Mouse (Mus musculus): Measurements from ENCODE around the gene Rabep1.
A peak's percentile ranks its signal among the peaks of the same experiment; 100 is the strongest.

Rabep1 gene

GRCm38 (mm10) chr11:70906681-70907080 is 62.1 kb downstream of the Rabep1 start:
- DNase-seq, result no peak

- no peak for DNase-seq
Measured at GRCm38 (mm10) chr11:70911323-70911722, 66.7 kb downstream of the Rabep1 start.

- no peak for DNase-seq
Measured at GRCm38 (mm10) chr11:70911920-70912319, 67.3 kb downstream of the Rabep1 start.

GRCm38 (mm10) chr11:70917896-70918295 is 73.3 kb downstream of the Rabep1 start:
- DNase-seq, result no peak

- DNase-seq, result no peak
Measured at GRCm38 (mm10) chr11:70919524-70919923, 74.9 kb downstream of the Rabep1 start.

GRCm38 (mm10) chr11:70931461-70931860 is 86.9 kb downstream of the Rabep1 start:
- no peak for DNase-seq

GRCm38 (mm10) chr11:70935316-70935715 is 90.7 kb downstream of the Rabep1 start:
- DNase-seq, result no peak

- no peak for DNase-seq
Measured at GRCm38 (mm10) chr11:70942596-70942995, 98.0 kb downstream of the Rabep1 start.

- DNase-seq, result no peak
Measured at GRCm38 (mm10) chr11:70943651-70944050, 99.1 kb downstream of the Rabep1 start.

- DNase-seq, result no peak
Measured at GRCm38 (mm10) chr11:70944935-70945817, 100.6 kb downstream of the Rabep1 start.

GRCm38 (mm10) chr11:70954711-70955110 is 110.1 kb downstream of the Rabep1 start:
- DNase-seq, result no peak

GRCm38 (mm10) chr11:70960786-70961554 is 116.4 kb downstream of the Rabep1 start:
- no peak for DNase-seq

- DNase-seq, result no peak
Measured at GRCm38 (mm10) chr11:70964222-70964907, 119.8 kb downstream of the Rabep1 start.

- DNase-seq, result no peak
Measured at GRCm38 (mm10) chr11:70969271-70969794, 124.8 kb downstream of the Rabep1 start.

GRCm38 (mm10) chr11:70969821-70970559 is 125.4 kb downstream of the Rabep1 start, which contains the start of the genes Nup88 and Rpain:
TSS of gene Nup88 (minus strand) at chr11:70969973.
TSS of gene Rpain (plus strand) at chr11:70970213.
- peak; percentile 91 for DNase-seq

- no peak for DNase-seq
Measured at GRCm38 (mm10) chr11:70970560-70971540, 126.3 kb downstream of the Rabep1 start.

- DNase-seq, result no peak
Measured at GRCm38 (mm10) chr11:70972586-70972985, 128.0 kb downstream of the Rabep1 start.

- no peak for DNase-seq
Measured at GRCm38 (mm10) chr11:70973947-70974346, 129.4 kb downstream of the Rabep1 start.

- DNase-seq, result no peak
Measured at GRCm38 (mm10) chr11:70975193-70975592, 130.6 kb downstream of the Rabep1 start.

- DNase-seq, result no peak
Measured at GRCm38 (mm10) chr11:70977293-70977692, 132.7 kb downstream of the Rabep1 start.

GRCm38 (mm10) chr11:70980232-70980631 is 135.7 kb downstream of the Rabep1 start:
- no peak for DNase-seq
